Mouse (Mus musculus) E14TG2a.4 (cell line): ENCODE measurements around the gene Gon4l.

Source experiments
- CTCF ChIP-seq: conservative IDR thresholded peaks from 2 replicates; pipeline ENCODE4 v1.5.1; 2014; ENCODE audit warnings: low read length
- POU5F1 ChIP-seq: IDR thresholded peaks from 2 replicates; pipeline ENCODE4 v1.6.1; 2014; ENCODE audit warnings: low read length, borderline replicate concordance

DNA sequence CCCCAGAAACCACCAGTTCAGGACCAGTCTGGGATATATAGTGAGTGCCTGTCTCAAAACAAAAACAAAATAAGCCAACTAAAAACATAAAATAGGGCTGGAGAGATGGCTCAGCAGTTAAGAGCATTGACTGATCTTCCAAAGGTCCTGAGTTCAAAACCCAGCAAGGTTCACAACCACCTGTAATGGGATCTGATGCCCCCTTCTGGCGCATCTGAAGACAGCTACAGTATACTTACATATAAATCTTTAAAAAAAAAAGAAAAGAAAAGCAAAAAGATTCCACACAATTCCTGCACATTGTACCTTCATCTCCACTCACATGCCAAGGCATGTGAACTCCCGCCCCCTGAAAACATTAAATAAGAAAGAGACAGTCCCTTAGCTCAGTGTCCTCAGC lies 90.6 kb downstream of the Gon4l start:
- TF ChIP-seq CTCF = peak; percentile 15; the same call in 1 of the 2 replicates
- no peak for TF ChIP-seq POU5F1
